Mouse (Mus musculus): ENCODE measurements around the gene Cirbp. TPM values are rescaled to one million over a fixed set of nuclear protein-coding genes. Genes with fewer than 3 reads are reported as not detected.

The Cirbp gene
- polyA plus RNA-seq, 1 experiment from 2014 or later, result 311 TPM

DNA sequence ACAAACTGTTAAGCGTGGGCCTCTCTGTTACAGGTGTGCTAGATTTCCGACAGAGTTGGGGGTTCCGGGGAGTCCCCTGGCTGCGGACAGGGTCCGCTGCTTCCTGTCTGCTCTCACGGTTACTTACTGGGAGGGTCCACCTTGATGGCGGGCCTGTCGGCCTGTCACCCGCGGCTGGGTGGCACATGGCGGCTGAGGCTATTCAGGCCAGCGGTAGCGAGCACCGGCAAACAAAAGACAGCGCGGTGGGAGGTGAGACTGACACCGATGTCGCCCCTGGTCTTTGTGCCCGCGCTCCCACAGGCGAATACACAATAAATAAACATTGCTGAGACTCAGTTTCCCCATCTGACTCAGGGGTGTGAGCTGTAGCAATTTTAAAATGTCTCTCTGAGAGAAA lies 24.2 kb downstream of the Cirbp start:
- ATAC-seq, result no peak
- peak overlapping the region; percentile 71 for H3K9ac ChIP-seq (ENCODE audit: low read depth, low read length)
- 8% methylated on average over 21 of the region's 21 CpGs for WGBS
- peaks cover 11% of the 10 kb centered on the region for H3K4me1 ChIP-seq (ENCODE audit: control insufficient read depth, insufficient read depth, low read depth, low read length)
- H3K27ac ChIP-seq (ENCODE audit: low read depth, low read length), result peak overlapping the region; percentile 59; the same call in 1 of the 2 replicates
- H3K4me2 ChIP-seq (ENCODE audit: low read length), result peak overlapping the region; percentile 58
- no peaks in the 10 kb centered on the region for H3K9me3 ChIP-seq (ENCODE audit: control insufficient read depth, low read length)
- 0 out of 2 replicates have a peak, but pooled peaks cover 2% of the 10 kb centered on the region for H3K27me3 ChIP-seq (replicated peaks; ENCODE audit: control insufficient read depth, insufficient read depth, low read length)
- peak overlapping the region; percentile 36 for H3K4me3 ChIP-seq (ENCODE audit: low read length)
- H3K36me3 ChIP-seq (ENCODE audit: control insufficient read depth, insufficient read depth, low read length), result peaks cover 7% of the 10 kb centered on the region

DNA sequence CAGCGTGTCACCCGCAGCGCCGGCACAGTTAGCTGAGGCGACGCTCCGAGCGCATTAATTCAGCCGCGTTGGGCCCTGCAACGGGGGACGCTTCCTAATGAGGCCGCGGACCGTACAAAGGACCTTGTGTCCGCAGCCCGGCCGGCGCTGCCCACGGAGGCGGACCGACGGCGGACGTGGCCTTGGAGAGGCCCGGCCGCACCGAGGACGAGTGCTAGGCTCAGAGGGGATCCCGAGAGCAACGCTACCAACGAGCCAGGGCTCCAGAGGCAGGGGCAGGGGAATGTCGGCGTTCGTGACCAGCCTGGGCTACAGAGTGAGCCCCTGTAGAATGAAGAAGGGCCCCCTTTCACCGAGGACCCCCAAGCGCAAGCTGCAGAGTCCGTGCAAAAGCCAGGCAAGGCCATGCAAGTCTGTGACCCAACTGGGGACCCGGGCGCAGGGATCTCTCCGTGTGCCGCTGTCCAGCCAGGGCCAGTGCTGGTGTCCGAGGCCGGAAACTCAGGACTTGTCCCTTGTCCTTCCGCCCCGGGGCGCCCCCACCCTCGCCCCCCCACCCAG lies 24.8 kb downstream of the Cirbp start:
- peak; percentile 77 for ATAC-seq
- no peaks in the 10 kb centered on the region for H3K9me3 ChIP-seq (ENCODE audit: control insufficient read depth, low read length)
- peak overlapping the region; percentile 58 for H3K4me2 ChIP-seq (ENCODE audit: low read length)
- peak overlapping the region; percentile 36 for H3K4me3 ChIP-seq (ENCODE audit: low read length)
- 0 out of 2 replicates have a peak, but pooled peaks cover 2% of the 10 kb centered on the region for H3K27me3 ChIP-seq (replicated peaks; ENCODE audit: control insufficient read depth, insufficient read depth, low read length)
- peaks cover 11% of the 10 kb centered on the region for H3K4me1 ChIP-seq (ENCODE audit: control insufficient read depth, insufficient read depth, low read depth, low read length)
- H3K36me3 ChIP-seq (ENCODE audit: control insufficient read depth, insufficient read depth, low read length), result peaks cover 7% of the 10 kb centered on the region
- peak overlapping the region; percentile 71 for H3K9ac ChIP-seq (ENCODE audit: low read depth, low read length)
- peak overlapping the region; percentile 59 for H3K27ac ChIP-seq (ENCODE audit: low read depth, low read length)
- WGBS, result under 1% methylated on average over 44 of the region's 48 CpGs

DNA sequence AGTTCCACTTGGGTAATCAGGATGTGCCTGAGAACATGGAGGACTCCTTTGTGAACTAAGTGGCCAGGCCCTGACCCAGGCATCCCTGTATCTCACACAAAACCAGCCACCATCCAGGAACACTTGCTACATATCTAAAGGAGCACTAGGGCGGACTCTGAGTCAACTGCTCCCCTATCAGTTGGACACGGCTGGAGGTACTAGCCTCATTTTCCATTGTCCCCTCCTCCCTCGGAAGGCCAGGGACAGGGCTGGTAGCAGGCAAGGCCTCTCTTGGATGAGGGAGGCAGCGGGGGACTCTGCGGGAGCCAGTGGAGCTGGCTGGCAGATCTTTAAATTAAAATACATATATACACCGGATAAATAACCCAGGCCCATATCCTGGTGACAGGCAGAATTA lies 28.2 kb downstream of the Cirbp start:
- WGBS, result 74% methylated on average over 6 of the region's 6 CpGs
- Histone ChIP-seq H3K4me1 (ENCODE audit: control insufficient read depth, insufficient read depth, low read depth, low read length) (peaks cover 11% of the 10 kb centered on the region), H3K9ac (ENCODE audit: low read depth, low read length) (no peak overlapping the region), H3K4me2 (ENCODE audit: low read length) (no peak overlapping the region), H3K27me3 (replicated peaks; ENCODE audit: control insufficient read depth, insufficient read depth, low read length) (no peaks in the 10 kb centered on the region), H3K4me3 (ENCODE audit: low read length) (no peak overlapping the region), H3K27ac (ENCODE audit: low read depth, low read length) (no peak overlapping the region), H3K9me3 (ENCODE audit: control insufficient read depth, low read length) (no peaks in the 10 kb centered on the region), H3K36me3 (ENCODE audit: control insufficient read depth, insufficient read depth, low read length) (no peaks in the 10 kb centered on the region; the same call in 1 of the 2 replicates)
- ATAC-seq, result no peak

DNA sequence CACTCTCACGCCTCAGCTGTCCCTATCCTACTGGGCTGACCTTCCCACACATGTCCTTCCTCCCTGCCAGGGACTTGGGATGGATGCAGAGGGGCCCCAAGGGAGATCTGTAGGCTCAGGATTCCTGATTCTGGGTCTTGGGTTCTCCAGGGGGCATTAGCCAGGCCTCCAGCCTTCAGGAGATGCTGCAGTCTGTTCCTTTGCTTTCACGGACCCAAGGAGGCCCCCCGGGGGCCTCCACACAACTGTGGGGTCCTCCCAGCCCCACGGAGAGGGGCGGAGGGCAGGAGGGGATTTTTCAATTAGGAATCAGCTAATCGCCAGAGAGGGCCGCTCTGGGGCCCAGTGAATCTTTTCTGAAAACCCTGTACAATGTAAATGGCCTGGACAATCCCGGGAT lies 28.7 kb downstream of the Cirbp start:
- Histone ChIP-seq H3K9me3 (ENCODE audit: control insufficient read depth, low read length) (no peaks in the 10 kb centered on the region), H3K27me3 (replicated peaks; ENCODE audit: control insufficient read depth, insufficient read depth, low read length) (no peaks in the 10 kb centered on the region), H3K27ac (ENCODE audit: low read depth, low read length) (no peak overlapping the region), H3K36me3 (ENCODE audit: control insufficient read depth, insufficient read depth, low read length) (no peaks in the 10 kb centered on the region), H3K4me1 (ENCODE audit: control insufficient read depth, insufficient read depth, low read depth, low read length) (peaks cover 11% of the 10 kb centered on the region), H3K4me3 (ENCODE audit: low read length) (no peak overlapping the region), H3K9ac (ENCODE audit: low read depth, low read length) (no peak overlapping the region), H3K4me2 (ENCODE audit: low read length) (no peak overlapping the region)
- 45% methylated on average over 8 of the region's 8 CpGs for WGBS
- no peak for ATAC-seq

DNA sequence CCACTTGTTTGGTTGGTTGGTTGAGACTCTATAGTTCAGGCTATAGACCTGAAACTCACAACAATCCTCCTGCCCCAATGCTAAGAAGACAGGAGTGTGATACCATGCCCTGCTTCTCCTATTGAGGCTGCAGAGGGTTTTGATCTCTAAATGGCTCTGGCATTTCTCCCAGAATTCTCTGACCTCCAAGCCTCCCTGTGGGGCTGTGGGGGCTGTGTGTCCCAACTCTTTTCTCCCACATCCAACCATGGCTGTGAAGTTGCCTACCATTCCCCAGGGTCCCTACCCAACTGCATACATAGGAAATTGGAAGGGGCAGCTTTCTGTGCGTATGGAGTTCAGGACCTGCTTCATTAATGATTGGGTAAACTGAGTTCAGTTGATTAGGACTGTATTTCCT lies 30.4 kb downstream of the Cirbp start:
- Histone ChIP-seq H3K36me3 (ENCODE audit: control insufficient read depth, insufficient read depth, low read length) (no peaks in the 10 kb centered on the region), H3K4me2 (ENCODE audit: low read length) (no peak overlapping the region), H3K27ac (ENCODE audit: low read depth, low read length) (no peak overlapping the region), H3K27me3 (replicated peaks; ENCODE audit: control insufficient read depth, insufficient read depth, low read length) (no peaks in the 10 kb centered on the region), H3K4me1 (ENCODE audit: control insufficient read depth, insufficient read depth, low read depth, low read length) (no peaks in the 10 kb centered on the region), H3K9me3 (ENCODE audit: control insufficient read depth, low read length) (no peaks in the 10 kb centered on the region), H3K9ac (ENCODE audit: low read depth, low read length) (no peak overlapping the region), H3K4me3 (ENCODE audit: low read length) (no peak overlapping the region)
- ATAC-seq, result no peak
- whole genome bisulfite sequencing, result 93% methylated on average over 1 of the region's 1 CpGs

DNA sequence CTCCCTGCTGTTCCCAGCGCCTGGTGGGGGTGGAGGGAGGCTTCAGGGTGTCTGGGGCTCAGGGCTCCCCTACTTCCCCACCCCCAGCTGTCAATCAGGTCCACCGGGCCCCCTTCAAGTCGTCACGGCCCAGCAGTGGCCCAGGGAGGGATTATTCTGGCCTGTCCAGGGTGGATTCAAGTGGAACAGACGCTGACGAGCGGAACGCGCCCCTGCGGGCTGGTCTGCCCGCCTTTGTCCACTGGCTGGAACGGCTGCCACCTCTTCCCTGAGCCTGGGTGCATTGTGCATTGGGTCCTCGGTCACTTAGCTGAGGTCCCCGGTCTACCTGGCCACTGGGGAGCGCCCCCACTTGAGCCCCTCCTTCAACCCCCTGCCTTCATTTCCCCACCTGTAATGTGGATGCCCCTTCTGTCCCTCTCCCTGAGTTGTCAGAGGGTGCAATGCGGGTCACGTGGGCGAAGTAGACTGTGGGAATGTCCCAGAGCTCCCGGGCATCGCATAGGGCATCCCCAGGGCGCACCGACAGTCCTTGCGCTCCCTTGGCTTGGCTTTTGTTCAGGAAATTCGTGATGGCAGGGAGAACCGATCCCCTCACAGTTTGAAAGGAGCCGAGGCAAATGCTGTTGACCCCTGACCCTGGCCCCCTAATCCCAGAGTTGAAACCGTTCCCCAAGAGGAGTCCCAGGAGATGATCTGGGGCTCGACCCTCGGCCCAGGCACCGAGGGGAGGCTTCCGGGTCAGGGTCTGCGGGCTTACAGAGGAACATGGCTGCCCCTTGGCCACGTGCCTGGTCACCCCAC lies 31.2 kb downstream of the Cirbp start:
- no peak overlapping the region for H3K9ac ChIP-seq (ENCODE audit: low read depth, low read length)

DNA sequence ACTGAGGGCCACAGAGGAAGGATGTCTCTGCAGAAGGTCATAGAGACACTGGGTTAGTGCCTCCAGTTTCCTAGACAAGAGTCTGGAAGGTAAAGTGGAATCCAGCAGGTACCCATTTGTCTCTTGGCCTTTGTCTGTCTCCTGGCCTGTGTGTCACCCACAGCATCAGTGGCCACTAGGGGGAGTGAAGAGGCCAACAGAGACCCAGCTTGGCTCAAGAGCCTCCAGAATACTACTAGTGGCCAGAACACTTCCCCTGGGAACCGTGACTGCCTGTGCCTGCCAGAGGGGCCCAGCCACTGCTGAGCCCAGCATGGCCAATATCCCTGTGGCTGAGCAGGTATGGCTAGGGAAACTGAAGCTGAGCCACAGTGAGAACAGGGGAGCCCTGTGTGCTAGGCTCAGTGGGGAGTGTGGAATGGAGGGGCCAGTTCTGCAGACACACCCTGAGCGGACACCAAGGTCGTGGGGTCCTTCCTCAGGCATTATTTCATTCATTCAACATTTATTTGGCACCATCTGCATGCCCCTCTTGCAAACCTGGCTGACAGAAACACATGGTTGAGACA lies 33.7 kb downstream of the Cirbp start:
- peak; percentile 81 for ATAC-seq
- WGBS, result 54% methylated on average over 3 of the region's 3 CpGs
- Histone ChIP-seq H3K4me3 (ENCODE audit: low read length) (no peak overlapping the region), H3K27me3 (replicated peaks; ENCODE audit: control insufficient read depth, insufficient read depth, low read length) (no peaks in the 10 kb centered on the region), H3K27ac (ENCODE audit: low read depth, low read length) (no peak overlapping the region), H3K36me3 (ENCODE audit: control insufficient read depth, insufficient read depth, low read length) (no peaks in the 10 kb centered on the region), H3K9ac (ENCODE audit: low read depth, low read length) (no peak overlapping the region), H3K4me1 (ENCODE audit: control insufficient read depth, insufficient read depth, low read depth, low read length) (no peaks in the 10 kb centered on the region; the same call in 1 of the 2 replicates), H3K4me2 (ENCODE audit: low read length) (no peak overlapping the region), H3K9me3 (ENCODE audit: control insufficient read depth, low read length) (no peaks in the 10 kb centered on the region)

More for the DNA sequence above, 31.2 kb downstream of the Cirbp start:
- no peaks in the 10 kb centered on the region for H3K9me3 ChIP-seq (ENCODE audit: control insufficient read depth, low read length)
- no peak overlapping the region for H3K4me2 ChIP-seq (ENCODE audit: low read length)
- H3K4me1 ChIP-seq (ENCODE audit: control insufficient read depth, insufficient read depth, low read depth, low read length), result no peaks in the 10 kb centered on the region
- no peaks in the 10 kb centered on the region for H3K36me3 ChIP-seq (ENCODE audit: control insufficient read depth, insufficient read depth, low read length)
- H3K4me3 ChIP-seq (ENCODE audit: low read length), result no peak overlapping the region
- H3K27ac ChIP-seq (ENCODE audit: low read depth, low read length), result no peak overlapping the region
- H3K27me3 ChIP-seq (replicated peaks; ENCODE audit: control insufficient read depth, insufficient read depth, low read length), result no peaks in the 10 kb centered on the region
- 50% methylated on average over 31 of the region's 33 CpGs for WGBS
- ATAC-seq, result no peak

DNA sequence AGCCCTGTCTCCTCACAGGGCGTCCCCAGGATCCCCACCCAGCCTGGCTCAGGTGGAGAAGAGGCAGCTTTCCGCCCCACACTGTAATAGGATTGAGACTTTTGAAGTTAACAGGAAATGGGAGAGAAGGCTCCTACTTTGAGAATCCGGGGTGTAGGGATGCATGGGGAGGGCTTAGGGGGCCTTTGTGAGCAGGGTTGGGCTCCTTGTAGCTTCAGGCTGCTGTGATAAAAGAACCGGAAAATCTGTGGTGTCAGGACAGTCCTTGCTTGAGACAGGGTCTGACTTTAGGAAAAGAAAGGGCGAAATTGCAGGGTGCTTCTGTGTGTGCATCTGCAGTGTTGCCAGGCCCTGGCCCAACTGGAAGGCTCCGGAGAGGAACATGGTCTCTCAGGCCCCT lies 34.7 kb downstream of the Cirbp start:
- no peak for ATAC-seq
- no peaks in the 10 kb centered on the region for H3K36me3 ChIP-seq (ENCODE audit: control insufficient read depth, insufficient read depth, low read length)
- H3K9ac ChIP-seq (ENCODE audit: low read depth, low read length), result no peak overlapping the region
- no peaks in the 10 kb centered on the region for H3K9me3 ChIP-seq (ENCODE audit: control insufficient read depth, low read length)
- H3K4me3 ChIP-seq (ENCODE audit: low read length), result no peak overlapping the region
- H3K27ac ChIP-seq (ENCODE audit: low read depth, low read length), result no peak overlapping the region
- no peaks in the 10 kb centered on the region; the same call in 1 of the 2 replicates for H3K4me1 ChIP-seq (ENCODE audit: control insufficient read depth, insufficient read depth, low read depth, low read length)
- no peaks in the 10 kb centered on the region for H3K27me3 ChIP-seq (replicated peaks; ENCODE audit: control insufficient read depth, insufficient read depth, low read length)
- WGBS, result 77% methylated on average over 6 of the region's 6 CpGs
- no peak overlapping the region for H3K4me2 ChIP-seq (ENCODE audit: low read length)

DNA sequence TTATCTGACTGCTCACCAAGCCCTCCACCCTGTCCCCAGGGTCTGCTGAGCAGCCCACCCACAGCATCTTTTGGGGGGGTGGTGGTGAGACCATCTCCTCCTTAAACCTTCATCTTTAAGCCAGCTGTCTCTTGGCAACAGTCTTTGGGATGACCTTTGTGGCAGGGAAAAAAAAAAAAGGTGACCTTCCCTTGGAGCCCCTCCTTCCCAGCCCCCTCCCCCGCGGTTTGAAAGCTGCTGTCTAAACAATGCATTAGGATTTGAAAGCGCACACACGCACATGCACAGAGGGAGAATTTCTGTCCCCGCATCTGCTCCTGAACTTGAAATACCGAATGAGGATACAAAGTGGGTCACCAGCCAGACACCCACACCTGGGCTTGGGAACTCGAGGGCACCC lies 38.3 kb downstream of the Cirbp start:
- H3K9me3 ChIP-seq (ENCODE audit: control insufficient read depth, low read length), result no peaks in the 10 kb centered on the region
- H3K4me1 ChIP-seq (ENCODE audit: control insufficient read depth, insufficient read depth, low read depth, low read length), result peaks cover 5% of the 10 kb centered on the region
- 11% methylated on average over 7 of the region's 7 CpGs for WGBS
- no peak for ATAC-seq
- no peak overlapping the region for H3K27ac ChIP-seq (ENCODE audit: low read depth, low read length)
- H3K27me3 ChIP-seq (replicated peaks; ENCODE audit: control insufficient read depth, insufficient read depth, low read length), result no peaks in the 10 kb centered on the region
- H3K4me2 ChIP-seq (ENCODE audit: low read length), result no peak overlapping the region
- H3K36me3 ChIP-seq (ENCODE audit: control insufficient read depth, insufficient read depth, low read length), result no peaks in the 10 kb centered on the region
- no peak overlapping the region for H3K4me3 ChIP-seq (ENCODE audit: low read length)
- H3K9ac ChIP-seq (ENCODE audit: low read depth, low read length), result no peak overlapping the region

Measured in hindbrain, embryonic 16.5 days (tissue).